Comparison of ENCODE assay signal across 9 mouse cellular contexts in genomic region chr8:91713677-91714312, GRCm38 (mm10).
A peak's percentile ranks its signal among the peaks of the same experiment; 100 is the strongest.
DNase-seq lines count a peak whose midpoint lies in the region; ATAC-seq and TF ChIP-seq lines count a peak whose summit lies in the region.
"Had no signal": no experiment of that assay in that cellular context is flagged by ENCODE, and none has a peak within 500 bp of the region (broad histone marks: within the 10 kb centered on the region; RNA-seq: fewer than 3 reads in every experiment).

No protein-coding gene starts in this region.

- TF ChIP-seq POLR2A in brain, embryonic 14.5 days (IDR thresholded peaks at IDR 0.05; ENCODE audit: borderline replicate concordance, extremely low read depth, insufficient read depth, insufficient read length, poor library complexity, severe bottlenecking): no peak

- ATAC-seq in embryonic facial prominence, embryonic 14.5 days (ENCODE audit: low read depth): no peak
- ATAC-seq in lung, postnatal 0 days: 0 out of 2 replicates have a peak, but pooled peaks have one; percentile 23
- ATAC-seq in monocyte, adult 5-6 weeks (replicated peaks; ENCODE audit: insufficient number of reproducible peaks, low FRiP score, low TSS enrichment, poor library complexity, severe bottlenecking): no peak
- ATAC-seq: Patski had no signal

- no peaks in the 10 kb centered on the region for H3K9me3 ChIP-seq in embryonic facial prominence, embryonic 14.5 days (ENCODE audit: control insufficient read depth, low read length)
- no peaks in the 10 kb centered on the region for H3K9me3 ChIP-seq in lung, postnatal 0 days (ENCODE audit: low read length)

- peak; percentile 60 for DNase-seq in brain, embryonic 14.5 days (ENCODE audit: low read depth)
- peak; percentile 25 for DNase-seq in embryonic facial prominence, embryonic 14.5 days (ENCODE audit: low spot score)
- peak; percentile 12 for DNase-seq in kidney, adult 18-20 months
- DNase-seq in lung, postnatal 0 days (ENCODE audit: low spot score): peak; percentile 29
- DNase-seq in spleen, postnatal 10 days (ENCODE audit: low spot score in 2 of 2): no peak
- DNase-seq in gastrocnemius, adult 8-10 months (ENCODE audit: low spot score in 2 of 2): no peak
- no peak for DNase-seq in left cerebral cortex, adult 9 months (ENCODE audit: low spot score in 2 of 2)

- peak overlapping the region; percentile 32 for H3K4me3 ChIP-seq in embryonic facial prominence, embryonic 14.5 days (ENCODE audit: low read depth, low read length)
- peak overlapping the region; percentile 32; the same call in 1 of the 2 replicates for H3K4me3 ChIP-seq in lung, postnatal 0 days (ENCODE audit: low read depth, low read length)

- 10% methylated on average over 12 of the region's 12 CpGs for WGBS in embryonic facial prominence, embryonic 14.5 days
- 12% methylated on average over 12 of the region's 12 CpGs for WGBS in lung, postnatal 0 days

- no peaks in the 10 kb centered on the region for H3K36me3 ChIP-seq in embryonic facial prominence, embryonic 14.5 days (ENCODE audit: control insufficient read depth, insufficient read depth, low read length)
- H3K36me3 ChIP-seq in lung, postnatal 0 days (ENCODE audit: insufficient read depth, low read length): no peaks in the 10 kb centered on the region

- H3K4me2 ChIP-seq in embryonic facial prominence, embryonic 14.5 days (ENCODE audit: low read depth, low read length): peak overlapping the region; percentile 64
- peak overlapping the region; percentile 62 for H3K4me2 ChIP-seq in lung, postnatal 0 days (replicated peaks; ENCODE audit: low read depth, low read length)

- H3K27ac ChIP-seq in embryonic facial prominence, embryonic 14.5 days (replicated peaks; ENCODE audit: low read depth, low read length): no peak overlapping the region; the same call in 1 of the 2 replicates
- H3K27ac ChIP-seq in lung, postnatal 0 days (ENCODE audit: low read length): no peak overlapping the region

- no peak for TF ChIP-seq CTCF in brain, embryonic 14.5 days (IDR thresholded peaks at IDR 0.05; ENCODE audit: borderline replicate concordance, extremely low read depth, insufficient read depth, insufficient read length)
- no peak for TF ChIP-seq CTCF in lung, postnatal 0 days (IDR thresholded peaks at IDR 0.05)

- peaks cover 7% of the 10 kb centered on the region; the same call in 1 of the 2 replicates for H3K4me1 ChIP-seq in embryonic facial prominence, embryonic 14.5 days (ENCODE audit: control insufficient read depth, insufficient read depth, low read length)
- no peaks in the 10 kb centered on the region for H3K4me1 ChIP-seq in lung, postnatal 0 days (ENCODE audit: insufficient read depth, low read depth, low read length)

- H3K27me3 ChIP-seq in embryonic facial prominence, embryonic 14.5 days (replicated peaks; ENCODE audit: control insufficient read depth, insufficient read depth, low read length): no peaks in the 10 kb centered on the region
- peaks cover 8% of the 10 kb centered on the region; the same call in 1 of the 2 replicates for H3K27me3 ChIP-seq in lung, postnatal 0 days (replicated peaks; ENCODE audit: insufficient read depth, low read length)

- H3K9ac ChIP-seq in embryonic facial prominence, embryonic 14.5 days (ENCODE audit: low read depth, low read length): peak overlapping the region; percentile 48
- H3K9ac ChIP-seq in lung, postnatal 0 days (replicated peaks; ENCODE audit: low read depth): no peak overlapping the region; the same call in 1 of the 2 replicates

- TF ChIP-seq EP300 in lung, postnatal 0 days (IDR thresholded peaks at IDR 0.05): no peak

Comparison
In these comparisons a context has a peak if more than half of its experiments do, and no peak if none do; other contexts are left out.
1. DNase-seq: peak in brain, embryonic 14.5 days (single experiment), embryonic facial prominence, embryonic 14.5 days (single experiment), kidney, adult 18-20 months (single experiment) and lung, postnatal 0 days (single experiment); none in spleen, postnatal 10 days (0 of 2), gastrocnemius, adult 8-10 months (0 of 2) and left cerebral cortex, adult 9 months (0 of 2).